Mouse (Mus musculus): ENCODE measurements around the gene Metrnl. TPM values are rescaled to one million over a fixed set of nuclear protein-coding genes. Genes with fewer than 3 reads are reported as not detected.

The Metrnl gene
- total and polyA plus RNA-seq, 3 experiments = not detected

GRCm38 (mm10) chr11:121703619-121704215 lies 2.4 kb downstream of the Metrnl start:
- DNase-seq (ENCODE audit: low spot score) (no peak), ATAC-seq (ENCODE audit: extremely low read depth, insufficient number of reproducible peaks, low FRiP score, poor library complexity, severe bottlenecking) (no peak)
- Histone ChIP-seq H3K27me3 (ENCODE audit: insufficient read depth, low read length) (peaks cover 24% of the 10 kb centered on the region; the same call in 1 of the 2 replicates), H3K36me3 (replicated peaks) (no peaks in the 10 kb centered on the region), H3K4me1 (ENCODE audit: insufficient read depth, low read depth, low read length) (peaks cover 9% of the 10 kb centered on the region), H3K9me3 (replicated peaks) (no peaks in the 10 kb centered on the region), H3K4me3 (ENCODE audit: low read depth, low read length) (no peak overlapping the region)
- no peak for TF ChIP-seq CTCF (IDR thresholded peaks at IDR 0.05; ENCODE audit: low read depth, low read length)
- no peak for TF ChIP-seq GATA1 (IDR thresholded peaks at IDR 0.05; ENCODE audit: borderline replicate concordance, low read length)
- TF ChIP-seq GATA2 (IDR thresholded peaks at IDR 0.05; ENCODE audit: borderline replicate concordance, low read depth, low read length) = no peak
- no peak for TF ChIP-seq POLR2AphosphoS5 (IDR thresholded peaks at IDR 0.05; ENCODE audit: insufficient replicate concordance, low read depth, low read length)
- no peak for TF ChIP-seq TAL1 (conservative IDR thresholded peaks at IDR 0.05; ENCODE audit: low read depth, low read length)

- peaks cover 24% of the 10 kb centered on the region; the same call in 1 of the 2 replicates for H3K27me3 ChIP-seq (ENCODE audit: insufficient read depth, low read length)
- TF ChIP-seq GATA1 (IDR thresholded peaks at IDR 0.05; ENCODE audit: borderline replicate concordance, low read length) (no peak), TAL1 (conservative IDR thresholded peaks at IDR 0.05; ENCODE audit: low read depth, low read length) (no peak), POLR2AphosphoS5 (IDR thresholded peaks at IDR 0.05; ENCODE audit: insufficient replicate concordance, low read depth, low read length) (no peak), CTCF (IDR thresholded peaks at IDR 0.05; ENCODE audit: low read depth, low read length) (no peak), GATA2 (IDR thresholded peaks at IDR 0.05; ENCODE audit: borderline replicate concordance, low read depth, low read length) (no peak)
- H3K4me3 ChIP-seq (ENCODE audit: low read depth, low read length) = no peak overlapping the region
- peaks cover 9% of the 10 kb centered on the region for H3K4me1 ChIP-seq (ENCODE audit: insufficient read depth, low read depth, low read length)
- DNase-seq (ENCODE audit: low spot score) = no peak
- no peaks in the 10 kb centered on the region for H3K9me3 ChIP-seq (replicated peaks)
- H3K36me3 ChIP-seq (replicated peaks) = no peaks in the 10 kb centered on the region
- ATAC-seq (ENCODE audit: extremely low read depth, insufficient number of reproducible peaks, low FRiP score, poor library complexity, severe bottlenecking) = no peak
Measured at GRCm38 (mm10) chr11:121706521-121707005, 5.2 kb downstream of the Metrnl start.

GRCm38 (mm10) chr11:121709278-121709677 lies 7.9 kb downstream of the Metrnl start:
- Histone ChIP-seq H3K4me3 (ENCODE audit: low read depth, low read length) (no peak overlapping the region), H3K4me1 (ENCODE audit: insufficient read depth, low read depth, low read length) (no peaks in the 10 kb centered on the region), H3K9me3 (replicated peaks) (no peaks in the 10 kb centered on the region), H3K27me3 (ENCODE audit: insufficient read depth, low read length) (peaks cover 7% of the 10 kb centered on the region; the same call in 1 of the 2 replicates), H3K36me3 (replicated peaks) (no peaks in the 10 kb centered on the region)
- DNase-seq (ENCODE audit: low spot score) (no peak), ATAC-seq (ENCODE audit: extremely low read depth, insufficient number of reproducible peaks, low FRiP score, poor library complexity, severe bottlenecking) (no peak)
- TF ChIP-seq CTCF (IDR thresholded peaks at IDR 0.05; ENCODE audit: low read depth, low read length) (no peak), GATA1 (IDR thresholded peaks at IDR 0.05; ENCODE audit: borderline replicate concordance, low read length) (no peak), TAL1 (conservative IDR thresholded peaks at IDR 0.05; ENCODE audit: low read depth, low read length) (no peak), POLR2AphosphoS5 (IDR thresholded peaks at IDR 0.05; ENCODE audit: insufficient replicate concordance, low read depth, low read length) (no peak), GATA2 (IDR thresholded peaks at IDR 0.05; ENCODE audit: borderline replicate concordance, low read depth, low read length) (no peak)

- TF ChIP-seq GATA2 (IDR thresholded peaks at IDR 0.05; ENCODE audit: borderline replicate concordance, low read depth, low read length) = no peak
- TF ChIP-seq CTCF (IDR thresholded peaks at IDR 0.05; ENCODE audit: low read depth, low read length) = no peak
- TF ChIP-seq TAL1 (conservative IDR thresholded peaks at IDR 0.05; ENCODE audit: low read depth, low read length) = no peak
- TF ChIP-seq GATA1 (IDR thresholded peaks at IDR 0.05; ENCODE audit: borderline replicate concordance, low read length) = no peak
- no peak for TF ChIP-seq POLR2AphosphoS5 (IDR thresholded peaks at IDR 0.05; ENCODE audit: insufficient replicate concordance, low read depth, low read length)
- DNase-seq (ENCODE audit: low spot score) (no peak), ATAC-seq (ENCODE audit: extremely low read depth, insufficient number of reproducible peaks, low FRiP score, poor library complexity, severe bottlenecking) (no peak)
- Histone ChIP-seq H3K4me1 (ENCODE audit: insufficient read depth, low read depth, low read length) (no peaks in the 10 kb centered on the region), H3K27me3 (ENCODE audit: insufficient read depth, low read length) (peaks cover 7% of the 10 kb centered on the region; the same call in 1 of the 2 replicates), H3K4me3 (ENCODE audit: low read depth, low read length) (no peak overlapping the region), H3K9me3 (replicated peaks) (no peaks in the 10 kb centered on the region), H3K36me3 (replicated peaks) (no peaks in the 10 kb centered on the region)
Measured at GRCm38 (mm10) chr11:121710245-121710644, 8.9 kb downstream of the Metrnl start.

GRCm38 (mm10) chr11:121712987-121713386 lies 11.6 kb downstream of the Metrnl start:
- no peak overlapping the region for H3K4me3 ChIP-seq (ENCODE audit: low read depth, low read length)
- no peaks in the 10 kb centered on the region for H3K4me1 ChIP-seq (ENCODE audit: insufficient read depth, low read depth, low read length)
- DNase-seq (ENCODE audit: low spot score) = no peak
- H3K9me3 ChIP-seq (replicated peaks) = no peaks in the 10 kb centered on the region
- no peak for ATAC-seq (ENCODE audit: extremely low read depth, insufficient number of reproducible peaks, low FRiP score, poor library complexity, severe bottlenecking)
- TF ChIP-seq POLR2AphosphoS5 (IDR thresholded peaks at IDR 0.05; ENCODE audit: insufficient replicate concordance, low read depth, low read length) (no peak), TAL1 (conservative IDR thresholded peaks at IDR 0.05; ENCODE audit: low read depth, low read length) (no peak), GATA2 (IDR thresholded peaks at IDR 0.05; ENCODE audit: borderline replicate concordance, low read depth, low read length) (no peak), CTCF (IDR thresholded peaks at IDR 0.05; ENCODE audit: low read depth, low read length) (no peak), GATA1 (IDR thresholded peaks at IDR 0.05; ENCODE audit: borderline replicate concordance, low read length) (no peak)
- H3K36me3 ChIP-seq (replicated peaks) = no peaks in the 10 kb centered on the region
- peaks cover 2% of the 10 kb centered on the region; the same call in 1 of the 2 replicates for H3K27me3 ChIP-seq (ENCODE audit: insufficient read depth, low read length)

- no peaks in the 10 kb centered on the region for H3K36me3 ChIP-seq (replicated peaks)
- DNase-seq (ENCODE audit: low spot score) = no peak
Measured at GRCm38 (mm10) chr11:121713569-121713968, 12.2 kb downstream of the Metrnl start.

More at GRCm38 (mm10) chr11:121713569-121713968, 12.2 kb downstream of the Metrnl start:
- no peaks in the 10 kb centered on the region for H3K9me3 ChIP-seq (replicated peaks)
- H3K27me3 ChIP-seq (ENCODE audit: insufficient read depth, low read length) = peaks cover 2% of the 10 kb centered on the region; the same call in 1 of the 2 replicates
- H3K4me3 ChIP-seq (ENCODE audit: low read depth, low read length) = no peak overlapping the region
- ATAC-seq (ENCODE audit: extremely low read depth, insufficient number of reproducible peaks, low FRiP score, poor library complexity, severe bottlenecking) = no peak
- TF ChIP-seq TAL1 (conservative IDR thresholded peaks at IDR 0.05; ENCODE audit: low read depth, low read length) = no peak
- no peak for TF ChIP-seq POLR2AphosphoS5 (IDR thresholded peaks at IDR 0.05; ENCODE audit: insufficient replicate concordance, low read depth, low read length)
- TF ChIP-seq GATA2 (IDR thresholded peaks at IDR 0.05; ENCODE audit: borderline replicate concordance, low read depth, low read length) = no peak
- no peak for TF ChIP-seq GATA1 (IDR thresholded peaks at IDR 0.05; ENCODE audit: borderline replicate concordance, low read length)
- no peak for TF ChIP-seq CTCF (IDR thresholded peaks at IDR 0.05; ENCODE audit: low read depth, low read length)
- H3K4me1 ChIP-seq (ENCODE audit: insufficient read depth, low read depth, low read length) = no peaks in the 10 kb centered on the region
